Mouse (Mus musculus) macrophage (primary cell): ENCODE results near the gene Psmg1. TPM values are rescaled to one million over a fixed set of nuclear protein-coding genes. Genes with fewer than 3 reads are reported as not detected.

Experiments used
- H3K27ac ChIP-seq: fragments of 350-480 bp; formaldehyde crosslinking; 2 replicates; pipeline ENCODE4 v1.9.0; 2021
- H3K36me3 ChIP-seq: fragments of 350-480 bp; formaldehyde crosslinking; 2 replicates; pipeline ENCODE4 v1.9.0; 2021; ENCODE audit errors: inconsistent target
- H3K4me3 ChIP-seq: fragments of 350-480 bp; formaldehyde crosslinking; 2 replicates; pipeline ENCODE4 v1.9.0; 2021; ENCODE audit errors: inconsistent target
- H3K79me2 ChIP-seq: fragments of 350-480 bp; formaldehyde crosslinking; 2 replicates; pipeline ENCODE4 v1.9.0; 2021; ENCODE audit errors: inconsistent target
- WGBS: methylation state at CpG from one replicate; pipeline ENCODE4 v1.1.7; 2026; ENCODE audit warnings: inconsistent platforms; ENCODE audit not compliant: missing documents; 5-methylcytosine and 5-hydroxymethylcytosine counted together
- polyA plus RNA-seq: library from polyadenylated mRNA; stranded (reverse); fragments of 250-400 nt; gene quantifications from 3 replicates; pipeline ENCODE4 v1.2.4, GENCODE M21; 2018; ENCODE audit warnings: inconsistent platforms

Gene Psmg1
- polyA plus RNA-seq, 1 experiment from 2014 or later = 11.5 TPM

GRCm38 (mm10) chr16:95945389-95946311 lies 45.1 kb downstream of the Psmg1 start:
- 30% methylated on average over 20 of the region's 20 CpGs for WGBS
- no peaks in the 10 kb centered on the region for H3K36me3 ChIP-seq
- H3K79me2 ChIP-seq = no peaks in the 10 kb centered on the region
- no peak overlapping the region for H3K4me3 ChIP-seq
- H3K27ac ChIP-seq = no peak overlapping the region

- 95% methylated on average over 6 of the region's 6 CpGs for WGBS
- Histone ChIP-seq H3K36me3 (no peaks in the 10 kb centered on the region), H3K27ac (no peak overlapping the region), H3K79me2 (no peaks in the 10 kb centered on the region), H3K4me3 (no peak overlapping the region)
Observed at GRCm38 (mm10) chr16:95943186-95943585, 47.6 kb downstream of the Psmg1 start.

GRCm38 (mm10) chr16:95941575-95941974 lies 49.2 kb downstream of the Psmg1 start:
- Histone ChIP-seq H3K79me2 (no peaks in the 10 kb centered on the region), H3K4me3 (no peak overlapping the region), H3K36me3 (no peaks in the 10 kb centered on the region), H3K27ac (no peak overlapping the region)
- WGBS = 90% methylated on average over 5 of the region's 5 CpGs

- H3K27ac ChIP-seq = no peak overlapping the region
- H3K4me3 ChIP-seq = no peak overlapping the region
- 66% methylated on average over 6 of the region's 6 CpGs for WGBS
- H3K79me2 ChIP-seq = no peaks in the 10 kb centered on the region
- no peaks in the 10 kb centered on the region for H3K36me3 ChIP-seq
Observed at GRCm38 (mm10) chr16:95935495-95935961, 55.2 kb downstream of the Psmg1 start.

- 60% methylated on average over 6 of the region's 6 CpGs for WGBS
- Histone ChIP-seq H3K36me3 (no peaks in the 10 kb centered on the region), H3K4me3 (no peak overlapping the region), H3K27ac (peak overlapping the region; percentile 91), H3K79me2 (no peaks in the 10 kb centered on the region)
Observed at GRCm38 (mm10) chr16:95932860-95933259, 57.9 kb downstream of the Psmg1 start.

GRCm38 (mm10) chr16:95931509-95931908 lies 59.3 kb downstream of the Psmg1 start:
- Histone ChIP-seq H3K4me3 (no peak overlapping the region), H3K27ac (peak overlapping the region; percentile 91), H3K79me2 (no peaks in the 10 kb centered on the region), H3K36me3 (no peaks in the 10 kb centered on the region)
- WGBS = 3% methylated on average over 12 of the region's 12 CpGs

Other genes starting within 250 kb of the Psmg1 start
- gene Brwd1, start 91.6 kb upstream of the Psmg1 start, polyA plus RNA-seq = 17.2 to 37.5 TPM (median 17.6 TPM) in 3 replicates
- 52.6 to 143 TPM (median 72.6 TPM) in 3 replicates for gene Hmgn1, start 136.8 kb upstream of the Psmg1 start, polyA plus RNA-seq
- gene Wrb, start 154.4 kb upstream of the Psmg1 start, polyA plus RNA-seq = 6.9 to 14.8 TPM (median 7.2 TPM) in 3 replicates
- gene Lca5l, start 201.3 kb upstream of the Psmg1 start, polyA plus RNA-seq = not detected in 3 replicates
- gene Sh3bgr, start 209.5 kb upstream of the Psmg1 start, polyA plus RNA-seq = not detected in 3 replicates
- gene B3galt5, start 244.8 kb upstream of the Psmg1 start, polyA plus RNA-seq = 0.07 TPM in 1 of 3 replicates, not detected in the others